Mouse (Mus musculus) gastrocnemius, adult 18-20 months (tissue): Measurements from ENCODE around the gene Epn1. TPM values are rescaled to one million over a fixed set of nuclear protein-coding genes. Genes with fewer than 3 reads are reported as not detected.

ENCODE experiments used
- DNase-seq: peaks from one replicate; pipeline ENCODE4 v3.0.0; 2021; ENCODE audit warnings: low spot score
- microRNA-seq: library from miRNA; unstranded; fragments of <30 nt; microRNA quantifications from one replicate; pipeline ENCODE4 v1.2.0, GENCODE M21; 2021
- total RNA-seq, 2 experiments: library from RNA; stranded (reverse); gene quantifications; 2 replicates each; pipeline ENCODE4 v1.2.3; 2021

Epn1 gene
- total RNA-seq, 2 experiments from 2014 or later, result 161 to 183 TPM

DNA sequence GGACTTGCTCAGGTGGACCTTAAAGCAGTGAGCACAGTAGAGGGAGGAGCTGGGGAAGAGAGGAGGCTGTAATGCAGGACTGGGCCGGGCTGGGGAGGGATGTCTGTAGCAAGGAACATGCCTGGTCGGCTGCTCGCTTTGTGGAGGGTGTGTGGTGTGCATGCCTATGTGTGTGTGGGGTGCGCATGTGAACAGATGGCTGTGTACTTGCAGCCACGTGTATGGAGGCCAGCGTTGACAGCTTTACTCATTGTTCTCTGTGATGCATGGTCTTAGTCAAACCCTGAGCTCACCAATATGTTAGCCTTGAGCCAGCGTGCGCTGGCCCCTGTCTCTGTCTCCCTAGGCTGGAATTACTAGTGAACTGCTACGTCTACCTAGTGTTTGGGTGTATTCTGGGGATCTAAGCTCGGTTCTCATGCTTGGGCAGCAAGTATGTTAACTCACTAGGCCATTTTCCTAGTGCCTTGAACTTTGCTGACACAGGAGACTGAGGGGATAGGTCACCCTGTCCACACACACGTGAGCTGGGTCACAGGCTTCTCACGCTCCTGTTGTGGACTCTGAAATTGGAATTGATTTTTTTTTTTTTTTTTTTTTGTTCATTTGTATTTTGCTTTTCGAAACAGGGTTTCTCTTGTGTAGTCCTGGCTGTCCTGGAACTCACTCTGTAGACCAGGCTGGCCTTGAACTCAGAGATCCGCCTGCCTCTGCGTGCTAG lies 11.1 kb downstream of the Epn1 start:
- no peak for DNase-seq

DNA sequence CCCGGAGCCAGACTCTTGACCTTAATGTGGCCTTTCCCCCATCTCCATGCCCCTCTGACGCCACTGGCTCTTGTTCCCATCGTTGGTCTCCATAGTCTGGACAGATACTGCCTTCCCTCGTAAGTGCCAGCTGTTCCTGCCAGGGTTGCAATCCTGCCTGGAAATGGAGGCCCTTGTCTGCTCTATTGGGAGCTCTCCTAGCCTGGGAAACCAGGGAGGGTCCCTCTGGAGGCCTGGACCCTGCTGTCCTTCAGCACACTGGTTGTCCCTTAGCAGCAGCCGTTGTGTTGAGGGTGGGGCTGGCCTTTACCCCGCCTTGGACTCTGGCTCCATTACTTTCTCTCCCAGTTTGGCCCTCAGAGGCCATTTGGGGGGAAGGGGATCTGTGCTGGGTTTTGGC lies 12.3 kb downstream of the Epn1 start:
- no peak for DNase-seq

DNA sequence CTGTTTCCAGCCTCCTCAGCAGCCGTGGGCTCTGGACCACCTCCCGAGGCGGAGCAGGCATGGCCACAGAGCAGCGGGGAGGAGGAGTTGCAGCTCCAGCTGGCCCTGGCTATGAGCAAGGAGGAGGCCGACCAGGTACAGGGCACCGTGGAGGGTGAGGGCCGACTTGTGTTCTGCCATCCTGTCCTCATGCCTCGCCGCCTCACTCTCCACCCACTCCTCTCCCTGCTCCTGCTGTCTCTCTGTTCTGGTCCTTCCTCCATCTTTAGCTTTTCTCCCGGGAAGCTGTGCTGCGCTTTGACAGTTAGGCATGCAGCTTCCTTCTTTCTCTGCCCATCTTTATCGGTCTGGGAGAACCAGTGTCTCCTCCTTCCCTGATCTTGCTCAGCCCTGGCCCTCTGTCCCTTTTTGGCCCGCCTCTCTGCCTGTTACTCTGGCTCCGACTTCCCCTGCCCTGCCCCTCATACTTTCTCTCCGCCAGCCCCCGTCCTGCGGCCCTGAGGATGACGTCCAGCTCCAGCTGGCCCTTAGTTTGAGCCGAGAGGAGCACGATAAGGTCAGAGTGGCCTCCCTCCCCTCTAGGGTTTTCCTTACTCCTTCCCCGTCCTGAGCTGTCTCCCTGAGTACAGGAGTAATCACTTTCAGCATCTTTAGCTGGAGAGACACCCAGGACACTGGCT lies 12.9 kb downstream of the Epn1 start:
- no peak for DNase-seq

DNA sequence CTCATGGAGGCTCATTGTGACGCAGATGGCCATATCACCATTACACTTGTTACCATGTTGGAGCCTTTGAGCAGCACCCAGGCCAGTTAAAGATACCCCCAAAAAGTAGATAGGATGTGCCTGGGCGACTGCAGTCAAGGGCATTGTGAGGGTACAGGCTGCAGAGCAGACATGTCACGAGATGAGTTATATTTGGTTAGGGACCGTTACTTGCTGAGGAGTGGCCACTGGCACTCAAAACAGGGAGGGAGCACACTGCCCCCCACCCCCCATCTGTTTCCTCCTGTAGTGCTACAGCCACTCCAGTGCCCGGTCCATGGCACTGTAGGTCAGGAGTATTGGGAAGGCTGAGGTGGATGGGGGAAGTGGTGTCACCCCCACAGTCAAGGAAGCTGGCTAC lies 18.7 kb downstream of the Epn1 start:
- no peak for DNase-seq

DNA sequence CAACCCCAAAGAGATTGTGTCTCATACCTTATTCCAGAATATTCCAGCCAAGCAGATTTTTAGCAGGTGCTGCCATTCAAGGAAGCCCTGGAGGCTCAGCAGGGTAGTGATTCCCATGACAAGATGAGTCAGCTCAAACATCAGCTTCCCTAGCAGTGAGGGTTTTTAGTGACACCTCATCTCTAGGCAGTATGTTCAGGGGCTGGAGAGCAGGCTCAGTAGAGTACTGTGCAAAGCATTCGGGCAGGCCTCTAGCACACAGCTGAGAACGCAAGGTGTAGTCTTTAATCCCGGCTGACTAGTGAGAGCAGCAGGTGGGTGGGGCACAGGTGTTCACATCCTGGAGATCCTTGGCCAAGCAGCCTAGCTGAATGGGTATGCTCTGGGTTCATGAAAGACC lies 19.8 kb downstream of the Epn1 start:
- no peak for DNase-seq

DNA sequence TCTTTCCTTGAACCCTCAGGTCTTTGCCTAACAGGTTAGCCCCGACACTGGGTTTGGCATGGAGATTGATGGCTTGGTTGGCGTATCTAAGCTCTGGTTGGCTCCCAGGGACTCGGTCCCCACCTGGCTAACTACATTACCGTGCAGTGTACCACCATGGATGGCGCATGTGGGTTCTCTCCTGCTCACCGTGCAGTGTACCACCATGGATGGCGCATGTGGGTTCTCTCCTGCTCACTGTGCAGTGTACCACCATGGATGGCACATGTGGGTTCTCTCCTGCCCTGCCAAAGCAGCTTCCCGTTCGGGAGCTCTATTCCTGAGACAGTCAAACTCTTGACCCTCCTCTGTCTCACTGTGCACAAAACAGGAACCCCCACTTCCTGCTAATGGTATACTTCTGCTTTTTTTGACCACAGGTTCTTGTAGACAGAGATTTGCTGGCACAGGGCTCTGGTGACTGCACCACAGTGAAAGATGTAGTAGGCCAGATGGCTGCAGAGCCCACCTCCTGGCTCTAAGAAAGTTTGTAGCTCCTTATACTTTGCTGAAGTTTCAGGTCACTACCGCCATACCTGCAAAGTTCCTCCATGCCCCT lies 21.1 kb downstream of the Epn1 start:
- DNase-seq, result no peak

DNA sequence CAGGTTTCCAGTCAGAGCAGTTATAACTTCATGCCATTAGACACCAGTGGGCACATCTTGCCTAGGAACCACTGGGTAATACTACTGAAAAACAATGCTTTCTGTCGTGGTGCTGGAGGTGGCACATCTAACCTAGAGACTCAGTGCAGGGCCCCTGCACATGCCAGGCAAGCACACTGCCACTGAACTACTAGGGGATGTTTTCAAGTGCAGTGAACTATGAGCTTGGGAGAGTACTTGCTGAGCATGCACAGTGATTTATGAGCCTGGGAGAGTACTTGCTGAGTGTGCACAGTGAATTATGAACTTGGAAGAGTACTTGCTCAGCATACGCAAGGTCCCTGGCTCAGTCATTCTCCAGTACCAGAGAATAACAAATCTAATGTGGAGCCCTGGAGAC lies 22.5 kb downstream of the Epn1 start:
- DNase-seq, result no peak

DNA sequence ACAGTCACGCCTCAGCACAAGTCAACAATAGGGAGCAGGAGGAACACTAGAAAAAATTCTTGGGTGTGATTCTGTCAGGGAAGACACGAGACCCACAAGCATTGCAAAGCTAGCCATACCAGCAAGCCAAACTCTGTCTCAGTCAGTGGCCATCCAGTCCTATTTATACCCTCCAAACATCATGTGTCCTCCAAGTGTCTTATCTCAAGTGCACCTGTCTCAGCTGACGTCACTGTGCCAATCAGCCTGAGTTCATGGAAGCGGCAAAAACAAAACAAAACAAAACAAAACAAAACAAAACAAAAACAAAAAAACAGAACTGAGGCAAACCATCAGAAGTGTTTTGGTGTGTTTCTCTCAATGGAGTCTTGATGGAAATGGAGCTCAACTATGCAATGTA lies 28.2 kb downstream of the Epn1 start:
- DNase-seq, result no peak

DNA sequence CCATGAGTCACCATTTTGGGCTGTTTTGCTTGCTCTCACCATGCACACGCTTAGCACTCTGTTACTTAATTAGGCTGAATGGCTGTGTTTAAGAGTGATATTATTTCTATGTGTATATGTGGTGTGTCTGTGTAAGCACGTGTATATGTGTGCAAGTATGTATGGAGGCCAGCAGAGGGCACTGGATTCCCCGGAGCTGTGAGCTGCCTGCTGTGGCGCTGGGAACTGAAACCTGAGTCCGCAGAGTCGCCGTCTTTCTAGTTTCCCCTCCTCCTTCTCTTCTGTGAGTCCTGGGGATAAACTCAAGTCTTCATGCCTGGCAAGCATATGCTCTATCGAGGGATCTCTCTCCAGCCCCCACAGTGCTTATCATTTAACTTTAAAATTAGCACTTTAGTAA lies 29.3 kb downstream of the Epn1 start:
- no peak for DNase-seq

DNA sequence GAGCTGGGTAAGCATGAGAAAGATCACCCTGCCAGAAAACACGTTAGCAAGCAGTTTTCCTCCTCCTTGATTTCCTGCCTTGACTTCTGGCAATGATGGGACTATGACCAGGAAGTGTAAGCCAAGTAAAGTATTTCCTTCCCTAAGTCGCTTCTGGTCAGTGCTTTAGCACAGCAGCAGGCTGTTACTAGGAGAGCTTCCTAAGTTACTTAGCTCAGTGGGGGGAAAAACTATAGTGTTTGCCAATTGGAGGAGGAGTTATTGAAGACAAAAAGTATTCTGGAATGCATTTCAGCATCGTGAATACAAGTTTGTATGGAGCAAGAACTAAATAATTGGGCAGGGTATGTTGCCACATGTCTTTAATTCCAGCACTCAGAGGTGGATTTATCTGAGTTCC lies 32.7 kb downstream of the Epn1 start:
- DNase-seq, result no peak

DNA sequence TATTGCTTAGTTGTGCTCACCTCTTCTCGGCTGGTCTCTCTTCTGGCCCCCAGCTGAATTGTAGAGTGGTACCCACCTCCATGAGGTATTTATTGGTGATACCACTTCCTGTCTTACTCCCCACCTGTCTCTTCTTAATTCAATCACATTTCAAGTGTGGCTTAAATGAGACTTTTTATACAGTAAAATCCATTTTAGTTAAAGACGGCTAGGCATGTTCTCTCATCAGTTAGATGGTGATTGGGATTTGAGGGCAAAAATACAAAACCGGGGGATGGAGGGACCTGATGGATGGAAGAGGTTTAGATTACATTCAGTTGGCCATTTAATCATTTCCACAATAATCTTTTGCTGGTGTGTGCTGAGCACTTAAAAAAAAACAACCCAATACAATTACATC lies 36.8 kb downstream of the Epn1 start, which contains the start of gene Rfpl4:
Gene Rfpl4, minus strand, starts transcription at position 101 of the 400 bp plus-strand sequence.
- DNase-seq, result no peak

DNA sequence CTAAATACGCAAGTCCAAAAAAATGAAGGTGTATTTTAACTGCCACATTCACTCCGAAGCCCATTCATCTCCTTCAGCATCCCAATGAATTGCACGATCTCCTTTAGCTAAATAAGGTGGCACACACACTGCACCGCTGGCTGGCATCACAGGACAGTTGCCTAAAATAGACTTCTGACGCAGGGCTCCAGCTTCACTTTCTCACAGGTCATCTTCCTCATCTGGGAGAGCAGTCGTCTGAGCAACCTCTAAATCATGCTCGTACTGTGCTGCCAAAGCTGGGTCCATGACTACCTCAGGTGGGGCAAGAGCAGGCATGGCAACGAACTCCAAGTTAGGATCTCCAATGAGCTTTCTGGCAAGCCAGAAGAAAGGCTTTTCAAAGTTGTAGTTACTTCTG lies 45.0 kb downstream of the Epn1 start:
- peak; percentile 38 for DNase-seq

DNA sequence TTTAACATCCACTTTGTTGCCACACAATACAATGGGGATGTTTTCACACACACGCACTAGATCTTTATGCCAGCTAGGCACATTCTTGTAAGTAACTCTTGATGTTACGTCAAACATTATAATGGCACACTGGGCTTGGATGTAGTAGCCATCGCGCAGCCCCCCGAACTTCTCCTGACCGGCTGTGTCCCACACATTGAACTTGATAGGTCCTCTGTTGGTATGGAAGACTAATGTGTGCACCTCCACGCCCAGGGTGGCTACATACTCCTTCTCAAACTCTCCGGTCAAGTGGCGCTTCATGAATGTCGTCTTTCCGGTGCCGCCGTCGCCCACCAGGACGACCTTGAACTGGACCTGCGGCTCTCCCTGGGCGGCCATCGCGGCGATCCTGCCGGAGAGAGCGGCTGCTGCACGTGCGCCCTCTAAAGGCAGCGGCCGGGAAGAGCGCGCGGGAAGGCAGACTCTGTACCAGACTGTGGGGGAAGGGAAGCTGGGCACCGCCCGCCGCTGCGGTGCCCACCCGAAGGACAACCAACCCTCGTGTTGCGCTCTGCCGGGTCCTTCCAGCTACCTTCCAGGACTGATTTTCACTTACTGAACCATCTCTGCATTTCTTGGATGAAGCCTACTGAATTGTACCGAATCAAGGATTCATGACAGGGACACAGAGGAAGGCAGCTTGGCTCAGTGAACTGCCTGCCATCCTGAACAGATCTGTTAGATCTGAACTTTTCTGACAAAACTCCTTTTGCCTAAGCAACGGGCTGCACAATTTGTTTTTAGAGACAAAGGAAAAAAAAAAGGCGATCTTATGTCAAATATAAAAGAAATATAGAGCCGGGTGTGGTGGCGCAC lies 45.7 kb downstream of the Epn1 start, which contains the start of gene Rasl2-9:
Gene Rasl2-9, minus strand, starts transcription at position 402 of the 858 bp plus-strand sequence.
- DNase-seq, result peak; percentile 71

Small RNAs within 50 kb of the gene (microRNA-seq; reads per million reads assigned to microRNA genes)
- gene Gm26217, result not detected

Other genes starting within 250 kb of the Epn1 start
- not detected for gene Shisa7, start 235.5 kb upstream of the Epn1 start, total RNA-seq
- gene Isoc2b, start 210.0 kb upstream of the Epn1 start, total RNA-seq, result 1 to 10 TPM; 6.0 to 8.2 TPM
- gene Isoc2a, start 203.1 kb upstream of the Epn1 start, total RNA-seq, result 10 to 100 TPM; 26.9 to 32.6 TPM
- under 1 TPM; 0.18 to 0.64 TPM for gene Gm36210, start 173.7 kb upstream of the Epn1 start, total RNA-seq
- 1 to 10 TPM; 8.7 to 8.9 TPM for gene Zfp628, start 165.0 kb upstream of the Epn1 start, total RNA-seq
- 1 to 10 TPM; 3.2 to 4.6 TPM for gene Nat14, start 158.2 kb upstream of the Epn1 start, total RNA-seq
- gene Ssc5d, start 154.4 kb upstream of the Epn1 start, total RNA-seq, result 1 to 10 TPM; 3.9 to 4.7 TPM
- gene Sbk2, start 115.8 kb upstream of the Epn1 start, total RNA-seq, result 100 to 1,000 TPM in 1 of 2 experiments, 10 to 100 TPM in 1; 37.4 to 119 TPM
- gene Sbk3, start 109.1 kb upstream of the Epn1 start, total RNA-seq, result 10 to 100 TPM in 1 of 2 experiments, 1 to 10 TPM in 1; 1.8 to 15.5 TPM
- 10 to 100 TPM in 1 of 2 experiments, 1 to 10 TPM in 1; 8.7 to 13.9 TPM for gene Zfp579, start 84.1 kb upstream of the Epn1 start, total RNA-seq
- gene Zfp524, start 65.8 kb upstream of the Epn1 start, total RNA-seq, result 1 to 10 TPM; 8.0 to 8.5 TPM
- gene Fiz1, start 65.5 kb upstream of the Epn1 start, total RNA-seq, result 10 to 100 TPM; 19.0 to 24.4 TPM
- not detected for gene Gm44973, start 64.7 kb upstream of the Epn1 start, total RNA-seq
- gene Zfp865, start 59.9 kb upstream of the Epn1 start, total RNA-seq, result 10 to 100 TPM; 12.4 to 13.2 TPM
- not detected for gene Ccdc106, start 59.7 kb upstream of the Epn1 start, total RNA-seq
- not detected for gene 4632433K11Rik, start 46.1 kb upstream of the Epn1 start, total RNA-seq
- gene Zfp784, start 41.8 kb upstream of the Epn1 start, total RNA-seq, result 1 to 10 TPM; 2.7 to 2.8 TPM
- 1 to 10 TPM; 2.4 to 3.7 TPM for gene Zfp580, start 28.7 kb upstream of the Epn1 start, total RNA-seq
- gene U2af2, start 18.1 kb upstream of the Epn1 start, total RNA-seq, result 10 to 100 TPM; 39.0 to 49.6 TPM
- gene Rfpl4, start 36.7 kb downstream of the Epn1 start, total RNA-seq, result not detected
- 1 to 10 TPM; 2.1 to 2.6 TPM for gene Rasl2-9, start 45.7 kb downstream of the Epn1 start, total RNA-seq
- not detected for gene Vmn1r55, start 69.4 kb downstream of the Epn1 start, total RNA-seq
- gene Vmn1r56, start 116.5 kb downstream of the Epn1 start, total RNA-seq, result not detected
- gene Vmn1r57, start 138.3 kb downstream of the Epn1 start, total RNA-seq, result not detected